Mouse (Mus musculus): Measurements from ENCODE around the gene Gm5072. TPM values are rescaled to one million over a fixed set of nuclear protein-coding genes. Genes with fewer than 3 reads are reported as not detected.
"Not testable (repeated sequence)": the region's sequence is repeated elsewhere in the genome, so short reads cannot be mapped to it uniquely, and the experiment has no call there.

The Gm5072 gene
- total RNA-seq (2021) = not detected
- long read RNA-seq, experiment 1 = 0 reads
- long read RNA-seq, experiment 2 = 0 reads

DNA sequence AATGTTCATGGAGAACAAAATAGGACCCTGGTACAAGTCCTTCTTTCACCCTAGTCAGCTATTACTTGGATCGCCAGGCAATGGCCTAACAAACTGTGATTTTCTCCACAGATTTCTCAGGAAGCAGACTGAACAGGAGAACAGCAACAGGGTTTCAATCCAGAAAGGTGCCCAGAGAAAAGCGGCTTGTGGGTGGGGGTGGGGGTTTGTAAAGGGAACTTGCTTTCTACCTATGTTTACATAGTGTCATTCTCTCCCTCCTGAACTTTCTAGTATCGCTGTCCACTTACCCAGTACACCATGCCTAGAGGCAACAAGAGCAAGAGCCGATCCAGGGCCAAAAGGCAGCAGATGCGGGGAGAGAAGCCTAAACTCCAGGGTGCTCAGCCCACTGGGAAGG, at the start of gene Gm5072:
TSS of gene Gm5072 (plus strand) at position 301 of the 400 bp plus-strand sequence.
- DNase-seq = not testable (repeated sequence)

Other genes with a start within 250 kb of the Gm5072 start
- gene Mageb2, start 60.8 kb upstream of the Gm5072 start, total RNA-seq (2021) = not detected
- gene Gm8914, start 87.6 kb downstream of the Gm5072 start, total RNA-seq (2021) = not detected
- gene 1700084M14Rik, start 183.4 kb downstream of the Gm5072 start, total RNA-seq (2021) = not detected
- not detected for gene Gm14781, start 239.7 kb downstream of the Gm5072 start, total RNA-seq (2021)

Measured in adrenal gland, postnatal 10 days (tissue).